Mouse (Mus musculus) heart, embryonic 12.5 days (tissue): Measurements from ENCODE around the gene Gm17657. TPM values are rescaled to one million over a fixed set of nuclear protein-coding genes. Genes with fewer than 3 reads are reported as not detected.

Experiments used
- ATAC-seq: fragments of 200-750 bp; cut with Nextera tagmentation; 2 replicates; pipeline ENCODE4 v1.8.0; 2017; ENCODE audit warnings: moderate TSS enrichment, moderate library complexity; ENCODE audit not compliant: insufficient number of reproducible peaks, low FRiP score
- H3K27ac ChIP-seq: fragments of 300-500 bp; sonication (generic); 2 replicates; pipeline ENCODE4 v1.5.1; 2016; ENCODE audit warnings: mild to moderate bottlenecking, moderate library complexity; ENCODE audit not compliant: poor library complexity, severe bottlenecking
- H3K27me3 ChIP-seq: fragments of 300-500 bp; sonication (generic); replicated peaks from 2 replicates; pipeline ENCODE4 v1.6.1; 2016; ENCODE audit warnings: mild to moderate bottlenecking, moderate library complexity
- H3K36me3 ChIP-seq: fragments of 300-500 bp; sonication (generic); 2 replicates; pipeline ENCODE4 v1.6.1; 2016; ENCODE audit warnings: mild to moderate bottlenecking, moderate library complexity
- H3K4me1 ChIP-seq: fragments of 300-500 bp; sonication (generic); replicated peaks from 2 replicates; pipeline ENCODE4 v1.6.1; 2016; ENCODE audit warnings: mild to moderate bottlenecking
- H3K4me2 ChIP-seq: fragments of 300-500 bp; sonication (generic); 2 replicates; pipeline ENCODE4 v1.6.1; 2016; ENCODE audit warnings: mild to moderate bottlenecking, moderate library complexity
- H3K4me3 ChIP-seq: fragments of 300-500 bp; sonication (generic); 2 replicates; pipeline ENCODE4 v1.5.1; 2016; ENCODE audit warnings: mild to moderate bottlenecking
- H3K9ac ChIP-seq: fragments of 300-500 bp; sonication (generic); 2 replicates; pipeline ENCODE4 v1.6.1; 2016; ENCODE audit warnings: mild to moderate bottlenecking, moderate library complexity
- H3K9me3 ChIP-seq: fragments of 300-500 bp; sonication (generic); replicated peaks from 2 replicates; pipeline ENCODE4 v1.6.1; 2016; ENCODE audit warnings: mild to moderate bottlenecking, moderate library complexity
- WGBS: fragments of 180-500 bp; shearing (Covaris S2); methylation state at CpG from one replicate; pipeline ENCODE4 v1.1.7; 2016; 5-methylcytosine and 5-hydroxymethylcytosine counted together
- polyA plus RNA-seq: library from polyadenylated mRNA; unstranded; fragments of >200 nt; fragmentation: Nextera tagmentation; extraction: Ambion mirVana; gene quantifications from 2 replicates; pipeline ENCODE4 v1.2.1, GENCODE M21; 2016

Gm17657 gene
- not detected in 2 replicates for polyA plus RNA-seq

- ATAC-seq, result peak; percentile 98
- H3K36me3 ChIP-seq, result no peaks in the 10 kb centered on the region
- peak within 1 kb of the TSS; percentile 93 for H3K9ac ChIP-seq
- H3K4me3 ChIP-seq, result peak within 1 kb of the TSS; percentile 94
- peaks cover 25% of the 10 kb centered on the region for H3K4me1 ChIP-seq
- H3K9me3 ChIP-seq, result no peaks in the 10 kb centered on the region; the same call in 1 of the 2 replicates
- WGBS, result under 1% methylated on average over 44 of the region's 44 CpGs
- H3K4me2 ChIP-seq, result peak within 1 kb of the TSS; percentile 98
- peak within 1 kb of the TSS; percentile 56 for H3K27ac ChIP-seq
- H3K27me3 ChIP-seq, result no peaks in the 10 kb centered on the region
These were observed at the start of gene Gm17657, which contains the start of gene Tbc1d22b for GRCm38 (mm10) chr17:29549543-29550428. Gene Gm17657 (minus strand): TSS chr17:29549638. Gene Tbc1d22b (plus strand): TSS chr17:29549785.

- H3K36me3 ChIP-seq, result peaks cover 77% of the 10 kb centered on the region
- H3K27ac ChIP-seq, result no peak overlapping the region
- WGBS, result 89% methylated on average over 14 of the region's 14 CpGs
- H3K27me3 ChIP-seq, result no peaks in the 10 kb centered on the region
- H3K4me2 ChIP-seq, result no peak overlapping the region
- H3K9me3 ChIP-seq, result 0 out of 2 replicates have a peak, but pooled peaks cover 3% of the 10 kb centered on the region
- no peak overlapping the region for H3K9ac ChIP-seq
- peaks cover 31% of the 10 kb centered on the region for H3K4me1 ChIP-seq
- no peak overlapping the region for H3K4me3 ChIP-seq
- no peak for ATAC-seq
These were observed 49.6 kb upstream of the Gm17657 start for GRCm38 (mm10) chr17:29599051-29599450.

- Histone ChIP-seq H3K36me3 (peaks cover 70% of the 10 kb centered on the region), H3K27ac (no peak overlapping the region), H3K4me3 (no peak overlapping the region), H3K4me1 (peaks cover 35% of the 10 kb centered on the region), H3K27me3 (no peaks in the 10 kb centered on the region), H3K4me2 (no peak overlapping the region), H3K9me3 (no peaks in the 10 kb centered on the region), H3K9ac (no peak overlapping the region)
- ATAC-seq, result no peak
- 89% methylated on average over 13 of the region's 13 CpGs for WGBS
These were observed 47.3 kb upstream of the Gm17657 start for GRCm38 (mm10) chr17:29596771-29597132.

DNA sequence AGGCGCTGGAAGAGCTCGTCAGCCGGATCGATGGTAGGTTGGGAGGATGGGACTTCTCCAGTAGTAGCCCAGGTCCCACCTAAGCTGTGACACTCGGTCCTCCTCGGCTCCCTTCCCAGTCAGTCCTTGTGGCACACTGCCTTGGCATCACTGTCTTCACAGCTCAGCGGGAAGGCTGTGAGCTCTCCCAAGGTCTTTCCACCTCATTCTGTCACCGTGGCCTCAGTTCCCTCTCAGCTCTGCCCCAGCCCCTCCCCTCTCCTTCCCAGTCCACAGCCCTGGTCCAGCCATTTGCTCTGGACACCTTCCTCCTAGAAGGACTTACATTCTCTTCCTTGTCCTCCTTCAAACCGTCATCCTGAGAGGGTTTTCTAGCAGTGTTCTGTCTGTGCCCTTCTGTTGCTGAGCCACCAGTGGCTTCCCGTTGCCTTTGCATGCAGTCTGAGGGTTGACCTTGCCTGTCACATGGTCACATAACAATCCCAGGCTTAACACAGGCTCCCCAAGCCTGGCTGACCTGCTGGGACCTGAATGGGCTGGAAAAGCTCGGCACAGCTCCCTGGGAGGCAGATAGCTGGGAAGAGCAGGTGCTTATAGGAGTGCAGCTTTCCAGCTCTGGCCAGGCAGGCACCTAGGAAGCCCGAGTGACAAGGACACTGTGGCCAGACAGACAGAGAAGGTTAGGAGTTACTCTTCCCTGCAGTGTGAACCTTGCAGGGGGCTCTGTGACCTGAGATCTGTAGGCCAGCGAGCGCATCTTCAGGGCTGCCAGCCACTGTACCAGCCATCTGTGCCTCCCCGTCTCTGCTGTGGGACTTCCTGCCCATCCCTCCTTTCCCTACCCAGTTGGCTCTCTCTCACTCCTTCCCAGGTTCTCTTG lies 46.7 kb upstream of the Gm17657 start:
- Histone ChIP-seq H3K36me3 (peaks cover 68% of the 10 kb centered on the region), H3K4me3 (no peak overlapping the region), H3K27ac (no peak overlapping the region), H3K4me2 (no peak overlapping the region), H3K27me3 (no peaks in the 10 kb centered on the region), H3K4me1 (peaks cover 29% of the 10 kb centered on the region), H3K9ac (0 out of 2 replicates have a peak overlapping the region, but pooled peaks have one; percentile 1), H3K9me3 (no peaks in the 10 kb centered on the region)
- WGBS, result 75% methylated on average over 15 of the region's 15 CpGs
- no peak for ATAC-seq

DNA sequence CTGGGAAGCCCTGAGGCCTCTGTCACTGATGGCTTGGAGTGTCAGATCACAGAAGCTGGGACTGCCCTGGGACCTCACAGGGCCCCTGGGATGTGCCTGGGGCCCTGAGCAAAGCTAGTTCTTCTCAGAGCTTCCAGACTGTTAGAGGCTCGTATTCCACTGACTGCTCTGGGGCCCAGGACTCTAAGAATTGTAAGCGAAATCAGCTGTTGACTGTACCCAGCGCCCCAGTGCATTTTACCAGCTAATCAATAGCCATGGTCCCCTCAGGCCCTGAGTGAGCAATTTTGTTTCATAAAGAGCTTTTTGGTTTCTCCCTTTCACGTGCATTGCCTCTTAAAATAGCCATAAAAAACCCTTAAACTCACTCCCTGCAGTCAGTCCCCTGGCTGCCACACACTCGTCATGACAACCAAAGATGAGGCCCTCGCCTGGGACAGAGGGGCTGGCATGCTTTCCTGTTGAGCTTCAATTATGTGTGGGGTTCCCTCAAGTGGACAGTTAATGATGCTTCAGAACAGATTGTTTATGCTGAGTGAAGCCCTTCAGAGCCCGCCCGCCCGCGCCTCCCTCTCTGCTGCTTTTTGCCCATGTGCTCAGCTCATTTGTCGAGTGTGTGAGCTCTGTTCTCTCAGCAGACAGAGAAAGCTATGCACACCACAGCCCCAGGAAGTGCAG lies 39.9 kb upstream of the Gm17657 start:
- H3K4me1 ChIP-seq, result peaks cover 26% of the 10 kb centered on the region
- H3K4me3 ChIP-seq, result no peak overlapping the region
- no peak overlapping the region for H3K4me2 ChIP-seq
- peak overlapping the region; percentile 34; the same call in 1 of the 2 replicates for H3K27ac ChIP-seq
- H3K9ac ChIP-seq, result no peak overlapping the region
- H3K27me3 ChIP-seq, result no peaks in the 10 kb centered on the region
- no peaks in the 10 kb centered on the region for H3K9me3 ChIP-seq
- WGBS, result 61% methylated on average over 11 of the region's 11 CpGs
- H3K36me3 ChIP-seq, result peaks cover 28% of the 10 kb centered on the region
- ATAC-seq, result 0 out of 2 replicates have a peak, but pooled peaks have one; percentile 42

GRCm38 (mm10) chr17:29586921-29587320 lies 37.5 kb upstream of the Gm17657 start:
- 83% methylated on average over 9 of the region's 9 CpGs for WGBS
- ATAC-seq, result no peak

GRCm38 (mm10) chr17:29585446-29585845 lies 36.0 kb upstream of the Gm17657 start:
- H3K9ac ChIP-seq, result no peak overlapping the region
- no peak overlapping the region for H3K4me2 ChIP-seq
- 87% methylated on average over 6 of the region's 6 CpGs for WGBS
- no peak overlapping the region for H3K4me3 ChIP-seq
- ATAC-seq, result no peak
- no peak overlapping the region for H3K27ac ChIP-seq
- H3K4me1 ChIP-seq, result peaks cover 19% of the 10 kb centered on the region
- H3K36me3 ChIP-seq, result peaks cover 52% of the 10 kb centered on the region
- no peaks in the 10 kb centered on the region for H3K27me3 ChIP-seq
- no peaks in the 10 kb centered on the region for H3K9me3 ChIP-seq

More at GRCm38 (mm10) chr17:29586921-29587320, 37.5 kb upstream of the Gm17657 start:
- no peak overlapping the region for H3K9ac ChIP-seq
- H3K36me3 ChIP-seq, result peaks cover 39% of the 10 kb centered on the region
- H3K4me1 ChIP-seq, result peaks cover 22% of the 10 kb centered on the region
- no peak overlapping the region for H3K4me2 ChIP-seq
- no peak overlapping the region for H3K27ac ChIP-seq
- H3K27me3 ChIP-seq, result no peaks in the 10 kb centered on the region
- no peak overlapping the region for H3K4me3 ChIP-seq
- H3K9me3 ChIP-seq, result no peaks in the 10 kb centered on the region

DNA sequence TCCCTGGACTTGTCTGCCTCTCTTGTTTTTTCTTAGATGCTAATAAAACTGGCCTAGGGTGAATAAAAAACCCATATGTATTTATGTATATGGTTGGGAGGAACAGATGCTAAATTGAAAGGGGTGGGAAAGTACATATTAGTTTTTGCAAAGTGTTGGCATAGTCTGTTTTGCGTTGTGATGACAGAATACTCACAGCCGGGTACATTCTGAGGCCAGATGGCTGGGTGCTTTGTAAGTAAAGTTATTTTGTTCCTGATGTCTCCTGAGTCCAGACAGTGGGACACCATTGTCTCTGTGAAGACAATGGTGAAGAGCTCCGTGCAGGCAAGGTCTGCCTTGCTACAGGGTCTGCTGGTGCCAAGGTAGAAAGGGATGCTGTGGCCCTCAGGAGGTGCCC lies 35.3 kb upstream of the Gm17657 start:
- H3K4me3 ChIP-seq, result no peak overlapping the region
- H3K4me1 ChIP-seq, result peaks cover 16% of the 10 kb centered on the region
- ATAC-seq, result no peak
- 89% methylated on average over 3 of the region's 3 CpGs for WGBS
- no peak overlapping the region for H3K9ac ChIP-seq
- H3K27ac ChIP-seq, result no peak overlapping the region
- H3K36me3 ChIP-seq, result peaks cover 58% of the 10 kb centered on the region
- H3K9me3 ChIP-seq, result no peaks in the 10 kb centered on the region
- no peaks in the 10 kb centered on the region for H3K27me3 ChIP-seq
- no peak overlapping the region for H3K4me2 ChIP-seq

DNA sequence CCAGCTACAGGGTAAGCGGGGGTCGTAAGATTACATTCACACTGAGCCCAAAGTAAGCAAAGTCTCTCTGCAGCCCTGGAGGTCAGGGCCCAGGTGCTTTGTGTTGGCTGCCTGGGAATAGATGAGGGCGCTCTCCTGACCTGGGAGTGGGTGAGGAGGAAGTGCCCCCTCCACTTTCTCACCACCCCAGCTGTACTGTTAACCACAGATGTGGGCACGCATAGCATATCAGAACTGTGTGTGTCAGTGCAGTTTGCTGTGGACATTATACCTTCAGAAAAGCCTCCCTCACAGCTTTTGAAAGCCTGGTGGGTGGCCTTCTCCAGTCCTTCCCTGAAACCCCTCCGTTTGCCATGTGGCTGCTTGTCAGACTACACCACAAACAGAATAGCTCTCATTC lies 34.9 kb upstream of the Gm17657 start:
- Histone ChIP-seq H3K4me3 (no peak overlapping the region), H3K9ac (no peak overlapping the region), H3K27me3 (no peaks in the 10 kb centered on the region), H3K9me3 (no peaks in the 10 kb centered on the region), H3K27ac (no peak overlapping the region), H3K4me1 (peaks cover 12% of the 10 kb centered on the region), H3K4me2 (no peak overlapping the region), H3K36me3 (peaks cover 62% of the 10 kb centered on the region)
- ATAC-seq, result no peak
- WGBS, result 81% methylated on average over 5 of the region's 5 CpGs

DNA sequence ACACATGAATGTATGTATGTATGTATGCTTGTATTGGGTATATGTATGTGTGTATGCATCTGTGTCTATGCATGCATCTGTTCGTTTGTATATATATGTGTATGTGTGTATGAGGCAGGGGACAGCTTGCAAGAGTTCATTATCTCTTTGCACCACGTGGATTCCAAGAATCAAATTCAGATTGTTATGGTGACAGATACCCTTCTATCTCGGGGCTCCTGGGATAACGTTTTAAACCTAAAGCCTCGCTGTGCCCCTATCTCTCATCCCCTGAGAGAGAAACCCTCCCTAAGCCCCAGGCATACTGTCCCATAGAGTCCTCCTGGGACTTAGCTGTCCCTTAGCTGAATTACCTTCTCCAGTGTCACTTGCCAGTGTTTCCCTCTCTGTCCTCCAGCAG lies 34.1 kb upstream of the Gm17657 start:
- Histone ChIP-seq H3K4me3 (no peak overlapping the region), H3K27me3 (no peaks in the 10 kb centered on the region), H3K4me1 (peaks cover 4% of the 10 kb centered on the region), H3K36me3 (peaks cover 69% of the 10 kb centered on the region), H3K9me3 (no peaks in the 10 kb centered on the region), H3K4me2 (no peak overlapping the region), H3K27ac (no peak overlapping the region), H3K9ac (no peak overlapping the region)
- WGBS, result 65% methylated on average over 5 of the region's 5 CpGs
- ATAC-seq, result no peak
